Mouse (Mus musculus) embryo, embryonic 10.5 days (tissue): ENCODE results near the gene Hist4h4.

ENCODE experiments used
- DNase-seq: peaks from one replicate; pipeline ENCODE4 v3.0.0-alpha.2; 2015; ENCODE audit warnings: low spot score

Hist4h4 gene

DNA sequence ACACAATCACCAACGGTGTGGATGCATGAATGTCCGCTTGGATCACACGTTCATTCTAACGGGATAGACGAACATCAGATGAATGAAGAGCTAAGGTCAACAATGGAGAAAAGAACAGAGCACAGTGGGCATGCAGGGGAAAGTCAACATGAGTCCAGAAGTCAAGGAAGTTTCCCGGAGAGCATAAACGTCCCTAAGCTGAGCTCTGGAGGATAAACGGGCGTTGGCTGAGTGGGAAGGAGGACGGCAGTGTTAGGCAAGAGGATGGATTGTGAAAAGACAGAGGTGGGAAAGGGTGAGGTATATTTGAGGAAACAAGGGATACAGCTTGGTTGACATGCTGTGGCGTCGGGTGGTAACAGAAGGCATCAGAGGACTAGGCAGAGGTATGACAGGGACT, 22.1 kb downstream of the Hist4h4 start:
- no peak for DNase-seq

DNA sequence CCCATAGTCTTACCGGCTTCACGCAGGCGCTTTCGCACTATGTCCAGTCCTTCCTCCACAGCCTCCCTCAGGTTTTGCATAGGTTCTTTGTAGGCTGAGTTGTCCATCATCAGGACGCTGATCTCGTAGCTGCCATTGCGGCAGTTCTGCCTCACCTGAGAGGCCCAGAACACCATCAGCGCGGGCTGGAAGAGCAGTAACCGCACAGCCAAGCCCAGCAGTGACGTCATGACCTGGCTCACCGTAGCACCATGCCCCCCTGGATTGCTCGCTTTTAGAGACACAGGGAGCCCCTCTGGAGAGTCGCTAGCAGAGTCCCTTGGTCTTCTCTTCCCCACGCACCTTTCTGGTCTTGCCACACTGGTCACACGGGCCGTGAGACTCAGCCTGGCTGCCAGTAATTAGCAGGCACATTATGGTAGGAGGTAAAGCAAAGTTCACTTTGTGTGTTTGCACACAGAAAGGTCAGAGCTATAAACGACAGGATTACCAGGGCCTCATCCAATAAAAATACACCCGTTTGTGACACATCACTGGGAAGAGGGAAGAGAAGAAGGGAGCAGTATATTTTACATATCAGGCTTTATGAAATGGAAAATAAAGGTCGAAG, 22.7 kb downstream of the Hist4h4 start, which contains the start of gene Gucy2c:
Gucy2c (minus strand) TSS at position 389 of the 610 bp plus-strand sequence.
- DNase-seq = no peak

DNA sequence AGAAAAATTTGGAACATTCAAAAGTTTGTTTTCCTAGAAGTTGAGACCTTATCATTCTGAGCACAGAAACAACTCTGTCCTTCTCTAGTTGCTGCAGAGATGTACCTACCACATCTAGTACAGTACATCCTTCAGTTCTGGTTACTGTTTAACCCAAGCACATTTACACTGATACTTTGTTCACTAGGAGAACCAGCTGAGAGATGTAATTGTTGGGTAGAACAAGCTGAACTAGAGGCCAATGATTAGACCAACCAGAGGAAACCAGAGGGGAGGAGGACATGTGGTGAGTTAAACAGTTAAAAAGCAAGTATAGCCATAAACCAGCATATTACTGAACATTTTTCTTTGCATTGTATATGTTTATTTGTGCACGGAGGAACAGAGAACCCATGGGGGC, 27.8 kb downstream of the Hist4h4 start:
- no peak for DNase-seq

DNA sequence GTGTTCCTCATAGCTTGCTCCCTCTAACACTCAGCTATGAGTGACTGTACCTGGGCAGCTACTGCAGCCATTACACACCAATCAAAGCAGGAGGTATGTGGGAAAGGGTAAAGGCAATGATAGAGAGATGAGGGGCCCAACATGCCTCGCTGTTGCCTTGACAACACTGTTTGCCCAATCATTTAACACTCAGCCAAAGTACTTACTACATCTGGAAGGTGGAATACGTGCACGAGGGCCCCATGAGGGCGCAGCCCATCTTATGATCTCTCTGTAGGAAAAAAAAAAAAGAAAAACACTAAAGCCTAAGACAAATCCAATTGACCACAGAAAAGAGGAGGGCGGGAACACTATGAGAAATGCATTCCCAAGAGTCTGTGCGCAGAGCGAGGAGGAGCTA, 34.4 kb downstream of the Hist4h4 start:
- DNase-seq = no peak

DNA sequence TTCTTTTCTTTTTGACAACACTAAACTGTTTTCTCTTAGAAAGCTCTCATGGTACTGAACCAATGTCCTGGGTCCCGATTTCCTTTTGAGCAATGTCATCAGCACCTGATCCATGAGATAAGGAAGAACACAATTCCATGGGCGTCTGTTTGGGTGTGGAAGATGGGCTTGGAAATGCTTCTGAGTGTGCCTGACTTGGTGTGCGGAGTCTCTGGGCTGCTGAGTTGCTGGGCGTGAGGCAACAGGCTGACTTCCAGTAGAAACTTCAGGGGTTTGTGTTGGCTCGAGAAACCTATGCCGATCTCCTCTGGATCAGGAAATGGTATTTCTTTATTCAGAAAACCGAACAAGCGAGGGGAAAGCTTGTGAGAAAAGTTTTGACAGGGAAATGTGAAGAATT, 35.1 kb downstream of the Hist4h4 start:
- DNase-seq = no peak

DNA sequence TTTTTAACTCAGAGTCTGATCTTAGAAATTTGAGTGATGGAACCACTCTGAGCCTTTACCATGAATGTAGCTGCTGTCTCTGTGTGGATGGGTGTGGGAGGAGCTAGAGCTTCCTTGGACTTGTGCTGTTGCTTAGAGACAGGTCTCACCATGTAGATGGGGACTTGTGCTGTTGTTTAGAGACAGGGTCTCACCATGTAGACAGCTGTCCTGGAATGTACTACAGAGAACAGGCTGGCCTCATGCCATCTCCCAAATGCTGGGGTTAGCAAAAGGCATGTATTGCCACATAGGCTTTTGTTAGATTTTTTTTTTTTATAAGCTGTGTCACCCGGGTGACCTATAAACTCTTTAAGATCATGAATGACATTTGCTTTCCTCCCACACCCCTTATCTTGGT, 40.3 kb downstream of the Hist4h4 start:
- no peak for DNase-seq
